Mouse (Mus musculus) C2C12 (cell line): ENCODE data around the gene Il31ra. TPM values are rescaled to one million over a fixed set of nuclear protein-coding genes. Genes with fewer than 3 reads are reported as not detected.

Source experiments
- H3K27me3 ChIP-seq: one replicate; pipeline ENCODE4 v1.6.1; 2011; ENCODE audit not compliant: control insufficient read depth, insufficient read depth, insufficient read length
- H3K36me3 ChIP-seq: one replicate; pipeline ENCODE4 v1.6.1; 2011; ENCODE audit not compliant: control insufficient read depth, insufficient read depth
- H3K4me3 ChIP-seq: one replicate; pipeline ENCODE4 v1.5.1; 2011; ENCODE audit warnings: mild to moderate bottlenecking, control low read depth; ENCODE audit not compliant: poor library complexity, insufficient read depth, severe bottlenecking
- H3K79me2 ChIP-seq: one replicate; pipeline ENCODE4 v1.6.1; 2011; ENCODE audit not compliant: control insufficient read depth, insufficient read depth
- H3K79me3 ChIP-seq: one replicate; pipeline ENCODE4 v1.6.1; 2011; ENCODE audit warnings: low read depth, control low read depth
- H3ac ChIP-seq: one replicate; pipeline ENCODE3; 2011; ENCODE audit warnings: low read depth; ENCODE audit not compliant: control insufficient read depth, insufficient read length
- CEBPB ChIP-seq: IDR thresholded peaks from one replicate; pipeline ENCODE4 v1.6.1; 2011; ENCODE audit warnings: low read depth, mild to moderate bottlenecking, control low read depth, moderate library complexity
- CTCF ChIP-seq: IDR thresholded peaks from one replicate; pipeline ENCODE4 v1.5.1; 2011; ENCODE audit not compliant: control insufficient read depth, insufficient read depth, insufficient read length
- FOSL1 ChIP-seq: IDR thresholded peaks from one replicate; pipeline ENCODE4 v1.8.0; 2011; ENCODE audit warnings: mild to moderate bottlenecking, low read length; ENCODE audit not compliant: poor library complexity, insufficient read depth, severe bottlenecking
- MAX ChIP-seq: IDR thresholded peaks from one replicate; pipeline ENCODE4 v1.6.1; 2011; ENCODE audit warnings: mild to moderate bottlenecking, control low read depth
- MYOD1 ChIP-seq: IDR thresholded peaks from one replicate; pipeline ENCODE4 v1.6.1; 2011; ENCODE audit warnings: low read depth; ENCODE audit not compliant: control insufficient read depth, insufficient read length
- MYOG ChIP-seq: IDR thresholded peaks from one replicate; pipeline ENCODE4 v1.6.1; 2011; ENCODE audit not compliant: control insufficient read depth, insufficient read length; ENCODE audit errors: extremely low read depth
- USF1 ChIP-seq: IDR thresholded peaks from one replicate; pipeline ENCODE4 v1.6.1; 2011; ENCODE audit warnings: low read depth, mild to moderate bottlenecking, control low read depth, moderate library complexity
- polyA plus RNA-seq: library from polyadenylated mRNA; unstranded; fragments of >200 nt; fragmentation: generic; extraction: Trizol; gene quantifications from one replicate; pipeline ENCODE4 v1.2.1, GENCODE M21; 2012; ENCODE audit warnings: missing spikeins

Il31ra gene
- polyA plus RNA-seq, 1 experiment, result not detected

DNA sequence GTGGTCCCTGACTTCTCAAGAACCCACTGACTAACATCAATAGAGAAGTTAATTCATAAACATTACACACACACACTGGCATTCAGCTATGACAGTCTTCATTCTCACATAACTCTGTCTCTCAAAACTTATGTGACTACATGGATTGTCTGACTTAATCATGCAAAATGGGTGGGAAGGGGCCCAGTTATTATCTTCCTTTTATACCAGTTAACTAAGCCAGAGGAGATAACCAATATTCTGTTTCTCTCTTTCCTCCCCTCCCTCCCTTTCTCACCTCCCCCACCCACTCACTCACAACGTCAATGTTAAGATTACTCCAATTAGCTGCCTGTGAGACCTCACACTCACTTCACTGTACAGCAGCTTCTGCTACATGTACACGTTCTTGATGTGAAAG is 3.9 kb downstream of the Il31ra start:
- Histone ChIP-seq H3K79me2 (no peaks in the 10 kb centered on the region), H3K4me3 (no peak overlapping the region), H3K79me3 (no peaks in the 10 kb centered on the region), H3ac (no peak overlapping the region), H3K36me3 (no peaks in the 10 kb centered on the region), H3K27me3 (peaks cover 13% of the 10 kb centered on the region)
- TF ChIP-seq USF1 (no peak), MYOD1 (no peak), CEBPB (no peak), FOSL1 (no peak), MAX (no peak), CTCF (no peak), MYOG (no peak)

- H3ac ChIP-seq, result no peak overlapping the region
- H3K4me3 ChIP-seq, result no peak overlapping the region
- H3K79me2 ChIP-seq, result no peaks in the 10 kb centered on the region
- TF ChIP-seq MAX (no peak), CTCF (no peak), FOSL1 (no peak), MYOD1 (no peak), MYOG (no peak), USF1 (no peak), CEBPB (no peak)
- H3K27me3 ChIP-seq, result peaks cover 13% of the 10 kb centered on the region
- H3K36me3 ChIP-seq, result no peaks in the 10 kb centered on the region
- no peaks in the 10 kb centered on the region for H3K79me3 ChIP-seq
These were observed 4.5 kb downstream of the Il31ra start for GRCm38 (mm10) chr13:112589625-112590024.

- Histone ChIP-seq H3K4me3 (no peak overlapping the region), H3ac (no peak overlapping the region), H3K36me3 (no peaks in the 10 kb centered on the region), H3K79me2 (no peaks in the 10 kb centered on the region), H3K27me3 (peaks cover 22% of the 10 kb centered on the region), H3K79me3 (no peaks in the 10 kb centered on the region)
- TF ChIP-seq CEBPB, result no peak
- no peak for TF ChIP-seq FOSL1
- no peak for TF ChIP-seq MAX
- TF ChIP-seq MYOD1, result no peak
- TF ChIP-seq MYOG, result no peak
- no peak for TF ChIP-seq CTCF
- TF ChIP-seq USF1, result no peak
These were observed 9.5 kb downstream of the Il31ra start for GRCm38 (mm10) chr13:112584556-112585237.

DNA sequence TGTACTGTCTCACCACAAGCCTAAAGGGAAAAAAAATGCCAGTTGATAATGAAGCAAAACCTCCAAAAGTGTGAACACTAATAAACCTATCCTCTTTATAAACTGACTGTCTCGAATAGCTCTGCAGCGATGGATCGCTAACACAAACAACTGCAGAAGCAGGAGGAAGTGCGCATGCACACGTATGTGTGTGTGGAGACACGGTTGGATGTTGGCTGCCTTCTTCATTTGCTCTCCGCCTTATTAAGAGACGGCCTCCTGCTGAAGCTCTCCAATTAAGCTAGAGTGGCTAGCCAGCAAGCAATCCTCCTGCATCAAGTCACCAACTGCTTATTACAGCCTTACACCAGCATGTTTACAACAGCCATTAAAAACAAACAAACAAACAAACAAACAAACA is 11.9 kb downstream of the Il31ra start:
- H3ac ChIP-seq, result no peak overlapping the region
- no peak overlapping the region for H3K4me3 ChIP-seq
- peaks cover 23% of the 10 kb centered on the region for H3K27me3 ChIP-seq
- TF ChIP-seq MAX, result no peak
- TF ChIP-seq MYOD1, result no peak
- no peak for TF ChIP-seq CEBPB
- no peaks in the 10 kb centered on the region for H3K79me2 ChIP-seq
- H3K36me3 ChIP-seq, result no peaks in the 10 kb centered on the region
- H3K79me3 ChIP-seq, result no peaks in the 10 kb centered on the region

DNA sequence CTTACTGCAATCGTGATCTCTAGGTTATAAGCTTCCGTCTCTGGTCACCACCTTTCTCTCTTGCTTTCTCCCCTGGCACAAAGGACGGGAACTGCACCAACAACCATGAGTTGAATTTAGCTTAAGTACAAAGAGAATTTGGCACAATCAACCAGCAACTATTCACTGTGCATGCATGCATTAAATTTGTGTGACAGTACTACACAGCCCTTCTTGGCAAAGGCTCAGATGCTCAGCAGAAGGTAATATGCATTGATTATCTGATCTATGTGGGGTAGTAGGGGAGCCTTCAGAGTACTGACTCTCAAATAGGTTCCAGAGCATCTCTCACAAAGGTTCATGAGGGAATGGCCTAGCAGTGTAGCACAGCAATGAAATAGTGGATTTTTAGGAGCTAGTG is 12.4 kb downstream of the Il31ra start:
- TF ChIP-seq MAX, result no peak
- TF ChIP-seq FOSL1, result no peak
- TF ChIP-seq USF1, result no peak
- TF ChIP-seq MYOD1, result no peak
- no peak for TF ChIP-seq CEBPB
- TF ChIP-seq MYOG, result no peak
- TF ChIP-seq CTCF, result no peak
- Histone ChIP-seq H3ac (no peak overlapping the region), H3K27me3 (peaks cover 23% of the 10 kb centered on the region), H3K4me3 (no peak overlapping the region), H3K36me3 (no peaks in the 10 kb centered on the region), H3K79me3 (no peaks in the 10 kb centered on the region), H3K79me2 (no peaks in the 10 kb centered on the region)
